Mouse (Mus musculus) erythroblast, embryonic 14.5 days (primary cell): ENCODE results near the gene Hesx1. TPM values are rescaled to one million over a fixed set of nuclear protein-coding genes. Genes with fewer than 3 reads are reported as not detected.

Experiments
- H3K27me3 ChIP-seq: 2 replicates; pipeline ENCODE4 v1.6.1; 2012; ENCODE audit warnings: inconsistent platforms; ENCODE audit not compliant: control insufficient read depth
- H3K36me3 ChIP-seq: 2 replicates; pipeline ENCODE4 v1.6.1; 2012; ENCODE audit warnings: mild to moderate bottlenecking, inconsistent platforms; ENCODE audit not compliant: control insufficient read depth
- H3K4me1 ChIP-seq: 2 replicates; pipeline ENCODE4 v1.6.1; 2012; ENCODE audit warnings: inconsistent platforms; ENCODE audit not compliant: control insufficient read depth
- H3K4me3 ChIP-seq: replicated peaks from 2 replicates; pipeline ENCODE3; 2012; ENCODE audit warnings: moderate library complexity, mild to moderate bottlenecking, inconsistent platforms
- H3K9me3 ChIP-seq: 2 replicates; pipeline ENCODE4 v1.6.1; 2012; ENCODE audit warnings: low read length, inconsistent platforms, mixed read lengths; ENCODE audit not compliant: control insufficient read depth
- GATA1 ChIP-seq: IDR thresholded peaks from 2 replicates; pipeline ENCODE4 v1.6.1; 2012; ENCODE audit warnings: low read length, inconsistent platforms, mixed read lengths
- TAL1 ChIP-seq: IDR thresholded peaks from 3 replicates; pipeline ENCODE4 v1.6.1; 2012; ENCODE audit warnings: low read length, inconsistent platforms, mixed read lengths
- polyA plus RNA-seq: library from polyadenylated mRNA; stranded (reverse); fragments of >175 nt; gene quantifications from 2 replicates; pipeline ENCODE4 v1.2.3, GENCODE M21; 2012

Gene Hesx1
- polyA plus RNA-seq, 1 experiment, result 0.46 TPM

DNA sequence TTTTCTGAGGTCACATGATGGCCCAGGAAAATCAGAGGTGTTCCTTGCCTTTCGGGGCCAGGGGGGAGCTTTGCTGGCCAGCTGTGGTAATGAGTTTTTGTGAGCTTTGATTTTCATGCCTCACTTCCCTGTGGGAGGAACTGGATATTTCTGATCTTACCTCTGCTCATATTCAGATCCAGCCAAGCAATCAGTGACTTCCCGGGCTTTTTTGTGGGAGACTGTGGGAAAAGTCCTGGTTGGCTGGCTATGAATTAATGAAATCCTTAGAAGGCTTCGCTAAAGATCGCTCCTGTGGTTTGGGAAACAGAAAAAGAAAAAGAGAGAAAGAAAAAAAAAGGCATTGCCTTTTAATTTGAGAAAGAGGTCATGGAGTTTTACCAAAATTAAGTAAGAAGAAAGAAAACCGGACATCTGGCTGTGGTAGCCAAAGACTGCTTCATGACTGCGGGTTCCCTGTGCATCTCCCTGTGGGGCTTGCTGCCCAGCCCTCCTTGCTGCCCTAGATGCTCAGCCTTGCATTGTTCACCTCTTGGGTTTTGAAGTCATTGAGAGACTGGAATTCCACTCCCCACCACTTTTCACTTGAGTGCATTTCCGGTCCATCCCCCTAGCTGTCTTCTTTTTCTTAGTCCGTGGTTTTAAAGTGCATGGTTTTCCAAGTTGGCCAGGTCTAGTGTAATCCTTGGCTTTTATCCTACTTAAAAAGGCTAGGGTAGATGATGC is 54.2 kb downstream of the Hesx1 start:
- Histone ChIP-seq H3K9me3 (no peaks in the 10 kb centered on the region), H3K36me3 (no peaks in the 10 kb centered on the region), H3K4me1 (no peaks in the 10 kb centered on the region), H3K4me3 (no peak overlapping the region), H3K27me3 (peaks cover 12% of the 10 kb centered on the region)
- no peak for TF ChIP-seq GATA1
- no peak for TF ChIP-seq TAL1

DNA sequence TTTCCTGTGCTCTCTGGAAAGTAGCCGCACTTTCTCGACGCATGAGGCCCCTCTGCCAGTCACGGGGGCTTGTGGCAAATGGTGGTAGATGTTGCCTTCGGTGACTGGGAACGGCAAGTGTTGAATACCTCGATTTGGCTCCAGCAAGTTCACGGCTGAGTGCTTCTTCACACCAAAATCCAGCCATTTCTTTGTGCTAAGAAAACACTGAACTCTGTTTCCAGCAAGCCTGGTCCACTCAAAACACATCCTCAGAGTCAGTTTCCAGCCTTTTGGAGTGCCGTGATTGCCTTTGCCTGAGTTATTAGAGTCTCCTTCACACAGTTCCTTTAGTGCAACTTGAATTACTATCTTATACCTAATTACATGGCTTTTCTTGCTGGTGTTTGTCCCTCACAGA is 55.8 kb downstream of the Hesx1 start:
- Histone ChIP-seq H3K36me3 (no peaks in the 10 kb centered on the region), H3K9me3 (no peaks in the 10 kb centered on the region), H3K4me1 (no peaks in the 10 kb centered on the region), H3K27me3 (peaks cover 2% of the 10 kb centered on the region), H3K4me3 (no peak overlapping the region)
- TF ChIP-seq TAL1, result no peak
- no peak for TF ChIP-seq GATA1

GRCm38 (mm10) chr14:27050560-27051510 is 56.6 kb downstream of the Hesx1 start:
- TF ChIP-seq TAL1 (no peak), GATA1 (no peak)
- Histone ChIP-seq H3K4me1 (no peaks in the 10 kb centered on the region), H3K27me3 (0 out of 2 replicates have a peak, but pooled peaks cover 2% of the 10 kb centered on the region), H3K36me3 (no peaks in the 10 kb centered on the region), H3K4me3 (no peak overlapping the region), H3K9me3 (no peaks in the 10 kb centered on the region)

DNA sequence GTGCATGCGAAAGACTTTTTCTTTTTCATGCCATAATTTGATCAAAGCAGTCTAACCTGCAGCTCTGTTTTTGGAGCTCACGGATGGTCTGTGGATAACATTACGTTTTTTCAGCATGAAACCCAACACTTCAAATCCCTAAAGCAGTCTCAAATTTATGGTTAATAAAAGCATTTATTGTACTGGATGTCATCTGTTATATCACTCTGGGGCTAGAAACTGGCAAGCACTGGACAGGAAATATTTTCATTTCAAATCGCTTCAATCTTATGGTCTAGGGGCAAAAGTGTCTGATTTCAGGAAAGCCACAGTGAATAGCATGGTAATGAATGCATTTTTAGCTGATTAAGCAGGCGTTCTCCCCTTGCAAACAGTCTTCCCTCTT is 57.3 kb downstream of the Hesx1 start:
- Histone ChIP-seq H3K4me3 (no peak overlapping the region), H3K36me3 (no peaks in the 10 kb centered on the region), H3K4me1 (no peaks in the 10 kb centered on the region), H3K27me3 (0 out of 2 replicates have a peak, but pooled peaks cover 2% of the 10 kb centered on the region), H3K9me3 (no peaks in the 10 kb centered on the region)
- TF ChIP-seq GATA1, result no peak

Other genes starting within 250 kb of the Hesx1 start
- not detected in 2 replicates for gene Asb14, start 99.9 kb upstream of the Hesx1 start, polyA plus RNA-seq
- gene Appl1, start 23.2 kb upstream of the Hesx1 start, polyA plus RNA-seq, result 0.01 TPM in 2 replicates
- 0.02 TPM in 1 of 2 replicates, not detected in the other for gene Il17rd, start 44.5 kb downstream of the Hesx1 start, polyA plus RNA-seq
- gene Arhgef3, start 120.5 kb downstream of the Hesx1 start, polyA plus RNA-seq, result 0.01 TPM in 2 replicates